Mouse (Mus musculus) intestine, embryonic 14.5 days (tissue): ENCODE data around the gene B430218F22Rik. TPM values are rescaled to one million over a fixed set of nuclear protein-coding genes. Genes with fewer than 3 reads are reported as not detected.

Source experiments
- ATAC-seq: fragments of 200-750 bp; cut with Nextera tagmentation; replicated peaks from 2 replicates; pipeline ENCODE4 v1.8.0; 2017; ENCODE audit warnings: low read depth, moderate number of reproducible peaks, moderate TSS enrichment, moderate library complexity; ENCODE audit not compliant: low FRiP score, low TSS enrichment
- DNase-seq: peaks from one replicate; pipeline ENCODE4 v3.0.0-alpha.2; 2018; ENCODE audit warnings: low spot score
- H3K27ac ChIP-seq: fragments of 300-500 bp; sonication (generic); 2 replicates; pipeline ENCODE4 v1.5.1; 2014; ENCODE audit warnings: low read depth, mild to moderate bottlenecking, control low read depth
- H3K27me3 ChIP-seq: fragments of 300-500 bp; sonication (generic); replicated peaks from 2 replicates; pipeline ENCODE4 v1.6.1; 2014; ENCODE audit warnings: low read length, control low read depth; ENCODE audit not compliant: control insufficient read depth, insufficient read depth
- H3K36me3 ChIP-seq: fragments of 300-500 bp; sonication (generic); 2 replicates; pipeline ENCODE4 v1.6.1; 2014; ENCODE audit warnings: low read length, control low read depth; ENCODE audit not compliant: control insufficient read depth, insufficient read depth
- H3K4me1 ChIP-seq: fragments of 300-500 bp; sonication (generic); replicated peaks from 2 replicates; pipeline ENCODE4 v1.6.1; 2014; ENCODE audit warnings: low read length, control low read depth, mixed read lengths; ENCODE audit not compliant: control insufficient read depth, insufficient read depth
- H3K4me2 ChIP-seq: fragments of 300-500 bp; sonication (generic); 2 replicates; pipeline ENCODE4 v1.6.1; 2014; ENCODE audit warnings: low read length
- H3K4me3 ChIP-seq: fragments of 300-500 bp; sonication (generic); 2 replicates; pipeline ENCODE4 v1.5.1; 2014; ENCODE audit warnings: low read depth, low read length, control low read depth, mixed read lengths
- H3K9ac ChIP-seq: fragments of 300-500 bp; sonication (generic); 2 replicates; pipeline ENCODE4 v1.6.1; 2014; ENCODE audit warnings: mild to moderate bottlenecking, low read length
- H3K9me3 ChIP-seq: fragments of 300-500 bp; sonication (generic); 2 replicates; pipeline ENCODE4 v1.6.1; 2016; ENCODE audit warnings: low read length, control low read depth; ENCODE audit not compliant: control insufficient read depth
- WGBS: fragments of 180-500 bp; shearing (Covaris S2); extraction: QIAGEN DNeasy Blood & Tissue Kit; methylation state at CpG from one replicate; pipeline ENCODE4 v1.1.7; 2014; 5-methylcytosine and 5-hydroxymethylcytosine counted together
- polyA plus RNA-seq: library from polyadenylated mRNA; unstranded; fragments of >200 nt; fragmentation: Nextera tagmentation; extraction: Ambion mirVana; gene quantifications from 2 replicates; pipeline ENCODE4 v1.2.1, GENCODE M21; 2014

The B430218F22Rik gene
- polyA plus RNA-seq, 1 experiment from 2014 or later = 0.76 TPM

DNA sequence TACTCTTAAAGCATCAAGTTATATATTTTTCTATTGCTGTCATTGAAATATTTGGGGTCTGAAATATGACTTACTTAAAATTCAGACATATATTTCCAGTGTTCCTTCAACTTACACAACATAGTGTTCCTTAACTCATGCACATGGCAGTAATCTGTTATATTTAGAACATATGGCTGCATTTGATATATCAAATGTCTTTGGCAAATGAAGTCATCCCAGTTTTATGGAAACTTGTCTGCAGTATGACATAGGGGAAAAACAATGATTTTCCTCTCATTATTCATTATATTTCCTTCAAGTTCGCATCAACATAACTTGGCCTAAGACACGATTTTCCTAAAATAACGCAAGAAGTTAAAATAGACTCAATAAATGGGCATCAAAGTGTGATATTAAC is 9.4 kb downstream of the B430218F22Rik start:
- H3K27ac ChIP-seq = no peak overlapping the region
- H3K9ac ChIP-seq = no peak overlapping the region
- no peaks in the 10 kb centered on the region for H3K9me3 ChIP-seq
- H3K4me3 ChIP-seq = no peak overlapping the region
- H3K4me1 ChIP-seq = no peaks in the 10 kb centered on the region
- WGBS = 79% methylated on average over 3 of the region's 3 CpGs
- H3K27me3 ChIP-seq = no peaks in the 10 kb centered on the region
- DNase-seq (no peak), ATAC-seq (no peak)
- H3K36me3 ChIP-seq = no peaks in the 10 kb centered on the region
- no peak overlapping the region for H3K4me2 ChIP-seq

DNA sequence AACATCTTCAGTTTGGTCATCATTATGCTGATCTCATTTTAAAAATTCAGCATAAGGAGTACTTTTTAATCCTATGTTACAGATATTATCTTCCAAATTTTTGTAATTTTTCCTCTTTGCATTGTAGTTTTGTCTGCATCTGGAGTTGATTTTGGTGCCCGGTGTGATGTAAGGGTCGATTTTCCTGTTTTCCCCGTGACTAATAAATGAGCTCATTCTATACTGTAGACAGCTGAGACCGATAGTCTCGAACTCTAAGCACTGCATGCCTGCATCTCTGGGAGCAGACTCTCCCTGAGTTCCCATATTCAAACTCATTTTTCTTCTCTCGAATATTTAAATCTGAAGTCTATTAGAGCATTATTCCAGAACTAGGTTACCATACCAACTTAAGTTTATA is 13.9 kb downstream of the B430218F22Rik start:
- Histone ChIP-seq H3K4me1 (no peaks in the 10 kb centered on the region), H3K4me2 (no peak overlapping the region), H3K27ac (no peak overlapping the region), H3K9me3 (no peaks in the 10 kb centered on the region), H3K9ac (no peak overlapping the region), H3K4me3 (no peak overlapping the region), H3K27me3 (no peaks in the 10 kb centered on the region), H3K36me3 (no peaks in the 10 kb centered on the region)
- DNase-seq (no peak), ATAC-seq (no peak)
- 82% methylated on average over 6 of the region's 6 CpGs for WGBS

DNA sequence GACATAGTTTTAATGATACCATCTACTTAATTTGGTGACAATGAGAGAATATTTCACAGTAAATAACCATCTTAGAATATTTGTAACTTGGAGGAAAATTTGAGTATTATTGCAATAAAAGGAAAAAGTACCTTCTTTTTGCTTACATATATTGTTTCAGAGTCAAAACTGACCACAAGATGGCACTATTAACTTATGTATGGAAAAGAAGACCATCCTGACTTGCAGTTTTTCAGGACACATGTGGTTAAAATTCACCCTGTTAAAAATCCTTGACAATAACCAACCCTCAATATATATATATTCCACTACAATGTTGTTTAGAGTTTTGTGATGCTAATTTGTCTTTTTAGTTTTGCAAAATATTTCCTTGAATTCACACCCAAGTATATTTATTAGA is 17.1 kb downstream of the B430218F22Rik start:
- no peak for ATAC-seq
- no peak overlapping the region for H3K4me3 ChIP-seq
- no peaks in the 10 kb centered on the region for H3K27me3 ChIP-seq
- H3K27ac ChIP-seq = no peak overlapping the region
- DNase-seq = no peak
- no peaks in the 10 kb centered on the region for H3K36me3 ChIP-seq
- no peak overlapping the region for H3K9ac ChIP-seq
- no peaks in the 10 kb centered on the region for H3K4me1 ChIP-seq
- H3K9me3 ChIP-seq = no peaks in the 10 kb centered on the region
- H3K4me2 ChIP-seq = no peak overlapping the region

- no peaks in the 10 kb centered on the region for H3K4me1 ChIP-seq
- H3K27ac ChIP-seq = no peak overlapping the region
- no peak overlapping the region for H3K4me3 ChIP-seq
- H3K4me2 ChIP-seq = no peak overlapping the region
- DNase-seq = no peak
- H3K36me3 ChIP-seq = no peaks in the 10 kb centered on the region
- H3K9me3 ChIP-seq = no peaks in the 10 kb centered on the region
- no peaks in the 10 kb centered on the region for H3K27me3 ChIP-seq
- peak; percentile 61 for ATAC-seq
- H3K9ac ChIP-seq = no peak overlapping the region
- WGBS = 60% methylated on average over 6 of the region's 6 CpGs
These were observed 25.0 kb downstream of the B430218F22Rik start for GRCm38 (mm10) chr13:118411297-118411992.

GRCm38 (mm10) chr13:118418163-118418562 is 31.7 kb downstream of the B430218F22Rik start:
- no peak overlapping the region for H3K9ac ChIP-seq
- no peaks in the 10 kb centered on the region for H3K36me3 ChIP-seq
- DNase-seq = no peak
- no peak overlapping the region for H3K4me2 ChIP-seq
- no peaks in the 10 kb centered on the region for H3K27me3 ChIP-seq
- no peak overlapping the region for H3K4me3 ChIP-seq
- H3K4me1 ChIP-seq = no peaks in the 10 kb centered on the region
- WGBS = 44% methylated on average over 4 of the region's 4 CpGs
- ATAC-seq = no peak
- no peak overlapping the region for H3K27ac ChIP-seq
- no peaks in the 10 kb centered on the region for H3K9me3 ChIP-seq

- Histone ChIP-seq H3K4me3 (no peak overlapping the region), H3K4me2 (no peak overlapping the region), H3K36me3 (no peaks in the 10 kb centered on the region), H3K27me3 (no peaks in the 10 kb centered on the region), H3K27ac (no peak overlapping the region), H3K9ac (no peak overlapping the region), H3K4me1 (no peaks in the 10 kb centered on the region), H3K9me3 (no peaks in the 10 kb centered on the region)
- 96% methylated on average over 1 of the region's 1 CpGs for WGBS
- DNase-seq = no peak
- no peak for ATAC-seq
These were observed 34.0 kb downstream of the B430218F22Rik start for GRCm38 (mm10) chr13:118420408-118420807.

- no peak overlapping the region for H3K4me2 ChIP-seq
- no peak overlapping the region for H3K4me3 ChIP-seq
- no peaks in the 10 kb centered on the region for H3K9me3 ChIP-seq
- DNase-seq (no peak), ATAC-seq (no peak)
- H3K27me3 ChIP-seq = no peaks in the 10 kb centered on the region
- WGBS = 74% methylated on average over 1 of the region's 1 CpGs
- no peaks in the 10 kb centered on the region for H3K4me1 ChIP-seq
- no peaks in the 10 kb centered on the region for H3K36me3 ChIP-seq
- H3K27ac ChIP-seq = no peak overlapping the region
- H3K9ac ChIP-seq = no peak overlapping the region
These were observed 34.4 kb downstream of the B430218F22Rik start for GRCm38 (mm10) chr13:118420847-118421246.

Other genes starting within 250 kb of the B430218F22Rik start
- 35.8 and 37.2 TPM in 2 replicates for gene Mrps30, start 622 bp downstream of the B430218F22Rik start, polyA plus RNA-seq